Mouse (Mus musculus): Measurements from ENCODE around the gene Rad50. TPM values are rescaled to one million over a fixed set of nuclear protein-coding genes. Genes with fewer than 3 reads are reported as not detected.

The Rad50 gene
- polyA plus RNA-seq (2012; ENCODE audit: low replicate concordance), result 8.4 and 9.3 TPM in 2 replicates

GRCm38 (mm10) chr11:53706934-53707717, at the start of gene Rad50:
TSS of gene Rad50 (minus strand) at chr11:53707319.

GRCm38 (mm10) chr11:53720715-53721114, 13.6 kb upstream of the Rad50 start, which contains the start of gene Il5:
TSS of gene Il5 (plus strand) at chr11:53720794.

GRCm38 (mm10) chr11:53634556-53634955, 72.6 kb downstream of the Rad50 start, which contains the start of gene Il13:
TSS of gene Il13 (minus strand) at chr11:53634702.

GRCm38 (mm10) chr11:53618619-53619198, 88.4 kb downstream of the Rad50 start, which contains the start of gene Il4:
TSS of gene Il4 (minus strand) at chr11:53618669.

Other genes with a start within 250 kb of the Rad50 start
- gene Gm9837, start 236.8 kb downstream of the Rad50 start, polyA plus RNA-seq (2012; ENCODE audit: low replicate concordance), result not detected in 2 replicates
- not detected in 2 replicates for gene Gm9945, start 227.2 kb downstream of the Rad50 start, polyA plus RNA-seq (2012; ENCODE audit: low replicate concordance)
- 0.83 and 6.3 TPM in 2 replicates for gene Sowaha, start 227.0 kb downstream of the Rad50 start, polyA plus RNA-seq (2012; ENCODE audit: low replicate concordance)
- gene Sept8, start 188.1 kb downstream of the Rad50 start, polyA plus RNA-seq (2012; ENCODE audit: low replicate concordance), result 9.5 and 20.4 TPM in 2 replicates
- gene Kif3a, start 139.9 kb downstream of the Rad50 start, polyA plus RNA-seq (2012; ENCODE audit: low replicate concordance), result 1.5 and 3.1 TPM in 2 replicates
- 0.38 TPM in 1 of 2 replicates, not detected in the other for gene Il4, start 88.7 kb downstream of the Rad50 start, polyA plus RNA-seq (2012; ENCODE audit: low replicate concordance)
- gene Il13, start 72.6 kb downstream of the Rad50 start, polyA plus RNA-seq (2012; ENCODE audit: low replicate concordance), result 0.15 and 0.26 TPM in 2 replicates
- gene Il5, start 13.5 kb upstream of the Rad50 start, polyA plus RNA-seq (2012; ENCODE audit: low replicate concordance), result not detected in 2 replicates
- 22.9 and 42.6 TPM in 2 replicates for gene Irf1, start 62.7 kb upstream of the Rad50 start, polyA plus RNA-seq (2012; ENCODE audit: low replicate concordance)
- gene Gm17334, start 65.9 kb upstream of the Rad50 start, polyA plus RNA-seq (2012; ENCODE audit: low replicate concordance), result not detected in 2 replicates
- gene Gm12216, start 151.9 kb upstream of the Rad50 start, polyA plus RNA-seq (2012; ENCODE audit: low replicate concordance), result 5.2 and 10.3 TPM in 2 replicates
- 6.6 and 13.3 TPM in 2 replicates for gene Slc22a5, start 184.3 kb upstream of the Rad50 start, polyA plus RNA-seq (2012; ENCODE audit: low replicate concordance)

Measured in hematopoietic multipotent progenitor cell, adult 10-12 weeks (in vitro differentiated cells).